Mouse (Mus musculus) brain, embryonic 14.5 days (tissue): Measurements from ENCODE around the gene Wdr81.

ENCODE experiments used
- CTCF ChIP-seq: fragments of 200-500 bp; IDR thresholded peaks from 2 replicates; pipeline ENCODE4 v1.5.1; 2012; ENCODE audit warnings: inconsistent platforms, mild to moderate bottlenecking, moderate library complexity, borderline replicate concordance; ENCODE audit not compliant: insufficient read depth, insufficient read length; ENCODE audit errors: extremely low read depth
- POLR2A ChIP-seq: fragments of 200-500 bp; IDR thresholded peaks from 2 replicates; pipeline ENCODE4 v1.6.1; 2012; ENCODE audit warnings: mild to moderate bottlenecking, inconsistent platforms, borderline replicate concordance; ENCODE audit not compliant: poor library complexity, insufficient read depth, insufficient read length, severe bottlenecking; ENCODE audit errors: extremely low read depth

DNA sequence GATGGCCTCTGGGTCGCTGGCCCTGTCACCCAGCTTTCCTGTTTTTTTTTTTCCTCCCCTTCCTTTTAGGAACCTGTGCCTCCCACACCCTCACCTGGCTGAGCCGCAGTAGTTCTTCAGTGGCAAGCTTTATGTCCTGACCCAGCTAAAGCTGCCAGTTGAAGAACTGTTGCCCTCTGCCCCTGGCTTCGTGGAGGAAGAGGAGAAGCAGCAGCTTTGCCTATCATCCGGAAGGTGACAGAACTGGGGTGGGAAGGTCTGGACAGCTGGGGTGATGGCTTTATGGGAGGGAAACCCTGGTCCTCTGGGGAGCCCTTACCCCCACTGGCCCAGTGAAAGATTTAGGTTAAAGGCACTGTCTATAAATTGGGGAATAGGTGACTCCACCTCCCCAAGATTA is 9.1 kb upstream of the Wdr81 start:
- no peak for TF ChIP-seq CTCF
- TF ChIP-seq POLR2A = no peak
